7 mouse cellular contexts compared by ENCODE assay signal in genomic region chr12:115923999-115924398, GRCm38 (mm10).
DNase-seq lines count a peak whose midpoint lies in the region; ATAC-seq and TF ChIP-seq lines count a peak whose summit lies in the region.
"Not testable (repeated sequence)": the region's sequence is repeated elsewhere in the genome, so short reads cannot be mapped to it uniquely, and the experiment has no call there.

No protein-coding gene starts in this region.

- H3K4me3 ChIP-seq in G1E (ENCODE audit: low read depth, low read length), result not testable (repeated sequence)

- not testable (repeated sequence) for H3K9me3 ChIP-seq in G1E (replicated peaks)

- TF ChIP-seq CTCF in G1E (IDR thresholded peaks at IDR 0.05; ENCODE audit: low read depth, low read length), result not testable (repeated sequence)

- DNase-seq in CD4-positive helper T cell, adult 2 months (ENCODE audit: low read depth, low spot score), result peak; percentile 28
- DNase-seq in G1E (ENCODE audit: low spot score), result not testable (repeated sequence)
- peak; percentile 54 for DNase-seq in naive thymus-derived CD4-positive, alpha-beta T cell, adult 2 months (ENCODE audit: low read depth)
- DNase-seq in thymus, postnatal 14 days, result peak; percentile 8

- 0 out of 2 replicates have a peak, but pooled peaks have one; percentile 46 for ATAC-seq in G1E (ENCODE audit: extremely low read depth, insufficient number of reproducible peaks, low FRiP score, poor library complexity, severe bottlenecking)
- peak; percentile 99 for ATAC-seq in common myeloid progenitor, adult 5-6 weeks (replicated peaks; ENCODE audit: low read depth, poor library complexity, severe bottlenecking)
- ATAC-seq in inflammation-experienced regulatory T-cells, adult 6 months, result peak; percentile 75
- ATAC-seq in megakaryocyte, adult 5-6 weeks (ENCODE audit: poor library complexity, severe bottlenecking), result peak; percentile 97

- H3K36me3 ChIP-seq in G1E (replicated peaks), result not testable (repeated sequence)

- not testable (repeated sequence) for H3K27me3 ChIP-seq in G1E (ENCODE audit: insufficient read depth, low read length)

- H3K4me1 ChIP-seq in G1E (ENCODE audit: insufficient read depth, low read depth, low read length), result not testable (repeated sequence)

Comparison
In these comparisons a context has a peak if more than half of its experiments do, and no peak if none do; other contexts are left out.
1. ATAC-seq: peak in every context shown above with its lines; median percentile 99 in common myeloid progenitor, adult 5-6 weeks; 97 in megakaryocyte, adult 5-6 weeks; 75 in inflammation-experienced regulatory T-cells, adult 6 months; 46 in G1E.